Mouse (Mus musculus) brain, embryonic 14.5 days (tissue): ENCODE measurements around the gene Arhgef11.
A peak's percentile ranks its signal among the peaks of the same experiment; 100 is the strongest.

Source experiments
- CTCF ChIP-seq: fragments of 200-500 bp; IDR thresholded peaks from 2 replicates; pipeline ENCODE4 v1.5.1; 2012; ENCODE audit warnings: inconsistent platforms, mild to moderate bottlenecking, moderate library complexity, borderline replicate concordance; ENCODE audit not compliant: insufficient read depth, insufficient read length; ENCODE audit errors: extremely low read depth
- POLR2A ChIP-seq: fragments of 200-500 bp; IDR thresholded peaks from 2 replicates; pipeline ENCODE4 v1.6.1; 2012; ENCODE audit warnings: mild to moderate bottlenecking, inconsistent platforms, borderline replicate concordance; ENCODE audit not compliant: poor library complexity, insufficient read depth, insufficient read length, severe bottlenecking; ENCODE audit errors: extremely low read depth

- TF ChIP-seq CTCF, result peak; percentile 66
- no peak for TF ChIP-seq POLR2A
Measured at GRCm38 (mm10) chr3:87749036-87749435, 131.7 kb downstream of the Arhgef11 start.
